In the genomic region with DNA sequence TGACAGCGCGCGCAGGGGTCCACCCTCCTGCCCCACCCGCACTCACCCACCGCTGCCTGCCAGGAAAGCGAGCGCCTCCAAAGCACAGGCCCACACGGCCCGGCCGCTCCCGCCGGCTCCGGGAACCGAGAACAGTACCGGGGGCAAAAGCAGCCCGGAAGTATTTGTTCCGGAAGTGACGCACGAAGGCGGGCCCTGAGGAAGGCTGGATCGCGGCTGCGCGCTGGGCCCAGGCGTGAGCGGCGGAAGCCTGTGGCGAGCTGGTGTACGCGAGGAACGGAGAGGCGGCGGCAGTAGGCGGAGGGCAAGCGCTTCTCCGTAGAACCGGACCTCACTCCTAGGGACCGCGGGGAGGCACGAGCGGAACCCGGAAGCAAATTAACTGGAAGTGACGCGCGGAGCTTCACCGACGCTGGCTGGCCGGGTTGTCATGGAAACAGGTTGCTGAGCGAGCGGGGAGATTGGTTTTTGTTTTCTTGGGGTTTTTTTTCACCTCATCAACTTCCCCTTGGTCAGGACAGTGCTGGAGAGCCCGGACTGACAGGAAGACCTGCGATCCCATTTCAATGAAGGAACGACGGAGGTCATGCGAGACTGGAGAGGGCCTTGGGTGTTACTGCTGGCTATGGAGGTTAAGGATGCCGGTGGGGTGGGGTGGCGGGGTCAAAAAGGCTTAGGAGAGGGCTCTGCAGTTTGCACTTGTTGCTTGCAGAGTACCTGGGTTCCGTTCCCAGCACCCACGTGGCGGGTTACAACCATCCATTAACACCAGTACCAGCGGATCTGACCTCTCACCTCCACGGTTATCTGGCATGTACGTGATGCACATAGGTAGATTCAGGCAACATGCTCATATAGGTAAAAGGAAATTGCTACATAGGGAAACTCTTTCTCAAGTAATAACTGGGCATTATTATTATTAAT, we compare ENCODE assay signal across 8 mouse cellular contexts. TPM values are rescaled to one million over a fixed set of nuclear protein-coding genes. Genes with fewer than 3 reads are reported as not detected.
DNase-seq lines count a peak whose midpoint lies in the region; ATAC-seq and TF ChIP-seq lines count a peak whose summit lies in the region.

TSS of gene Spata2 (minus strand) at position 175 of the 924 bp plus-strand sequence.

- H3K4me2 ChIP-seq in CH12.LX (ENCODE audit: insufficient read depth, low read depth, poor library complexity, severe bottlenecking): peak within 1 kb of the TSS; percentile 74
- H3K4me2 ChIP-seq in forebrain, embryonic 12.5 days: peak within 1 kb of the TSS; percentile 97
- peak within 1 kb of the TSS; percentile 94 for H3K4me2 ChIP-seq in heart, postnatal 0 days (ENCODE audit: low read depth, low read length)
- peak within 1 kb of the TSS; percentile 93 for H3K4me2 ChIP-seq in liver, embryonic 16.5 days (ENCODE audit: low read depth, low read length)
- peak within 1 kb of the TSS; percentile 99 for H3K4me2 ChIP-seq in neural tube, embryonic 13.5 days

- peak within 1 kb of the TSS; percentile 93 for H3K9ac ChIP-seq in CH12.LX (ENCODE audit: insufficient read depth, low read depth)
- H3K9ac ChIP-seq in forebrain, embryonic 12.5 days: peak within 1 kb of the TSS; percentile 83
- peak within 1 kb of the TSS; percentile 99 for H3K9ac ChIP-seq in heart, postnatal 0 days (replicated peaks; ENCODE audit: low read depth, low read length)
- peak within 1 kb of the TSS; percentile 95 for H3K9ac ChIP-seq in liver, embryonic 16.5 days (ENCODE audit: low read depth, low read length)
- peak within 1 kb of the TSS; percentile 99 for H3K9ac ChIP-seq in neural tube, embryonic 13.5 days

- in situ Hi-C loops in CH12.LX (cut with MboI; ENCODE audit: low pct_ligation_motif_present, low pct_unique_long_range_greater_than_20kb, low sequenced_read_pairs): no loop called here

- no peak for TF ChIP-seq RAD21 in CH12.LX (IDR thresholded peaks at IDR 0.05; ENCODE audit: low read depth, low read length)

- no peak for TF ChIP-seq CTCF in CH12.LX (conservative IDR thresholded peaks at IDR 0.05 in 1 of 2, IDR thresholded peaks at IDR 0.05 in 1 of 2; ENCODE audit: low read depth in 2 of 2, low read length in 2 of 2)
- no peak for TF ChIP-seq CTCF in heart, postnatal 0 days (IDR thresholded peaks at IDR 0.05; ENCODE audit: low read depth)
- TF ChIP-seq CTCF in testis, adult 2 months (IDR thresholded peaks at IDR 0.05; ENCODE audit: control insufficient read depth, insufficient read depth, insufficient replicate concordance, low read depth, low read length): no peak

- no peak for TF ChIP-seq EP300 in CH12.LX (IDR thresholded peaks at IDR 0.05; ENCODE audit: low read length)
- 0 out of 2 replicates have a peak, but pooled peaks have one; percentile 47 for TF ChIP-seq EP300 in heart, postnatal 0 days (IDR thresholded peaks at IDR 0.05; ENCODE audit: low read depth)

- dilution Hi-C loops in CH12.LX (cut with MboI; ENCODE audit: extremely low pct_ligation_motif_present, extremely low pct_unique_long_range_greater_than_20kb, low sequenced_read_pairs): no loop called here

- H3K36me3 ChIP-seq in CH12.LX (replicated peaks in 1 of 2; ENCODE audit: control insufficient read depth in 1 of 2, insufficient read depth in 1 of 2, low read length in 1 of 2): peaks cover 9 to 24% of the 10 kb centered on the region in 2 experiments
- H3K36me3 ChIP-seq in forebrain, embryonic 12.5 days (replicated peaks): 0 out of 2 replicates have a peak, but pooled peaks cover 4% of the 10 kb centered on the region
- H3K36me3 ChIP-seq in heart, postnatal 0 days (replicated peaks; ENCODE audit: control insufficient read depth, insufficient read depth, low read length): no peaks in the 10 kb centered on the region
- H3K36me3 ChIP-seq in liver, embryonic 16.5 days (ENCODE audit: control insufficient read depth, insufficient read depth): no peaks in the 10 kb centered on the region
- H3K36me3 ChIP-seq in neural tube, embryonic 13.5 days: no peaks in the 10 kb centered on the region
- H3K36me3 ChIP-seq in testis, adult 2 months (ENCODE audit: control insufficient read depth, insufficient read depth, low read length): no peaks in the 10 kb centered on the region

- no peaks in the 10 kb centered on the region for H3K27me3 ChIP-seq in CH12.LX (replicated peaks)
- H3K27me3 ChIP-seq in forebrain, embryonic 12.5 days: no peaks in the 10 kb centered on the region
- no peaks in the 10 kb centered on the region for H3K27me3 ChIP-seq in heart, postnatal 0 days (ENCODE audit: control insufficient read depth, insufficient read depth, low read length)
- no peaks in the 10 kb centered on the region for H3K27me3 ChIP-seq in liver, embryonic 16.5 days (ENCODE audit: control insufficient read depth, insufficient read depth, low read depth, low read length)
- H3K27me3 ChIP-seq in neural tube, embryonic 13.5 days: no peaks in the 10 kb centered on the region
- no peaks in the 10 kb centered on the region for H3K27me3 ChIP-seq in testis, adult 2 months (ENCODE audit: control insufficient read depth, insufficient read depth, low read length)

- peak; percentile 92 for DNase-seq in CH12.LX (ENCODE audit: extremely low read depth)
- peak; percentile 83 for DNase-seq in c-Kit-positive CD71-positive TER-119-negative erythroid progenitor cells, embryonic 14.5 days (ENCODE audit: low read depth)
- DNase-seq in heart, postnatal 0 days (ENCODE audit: low spot score): peak; percentile 92
- DNase-seq in kidney, postnatal 4 days: peak; percentile 94

- peak; percentile 89 for TF ChIP-seq POLR2A in CH12.LX (IDR thresholded peaks at IDR 0.05; ENCODE audit: low read depth, low read length)
- TF ChIP-seq POLR2A in testis, adult 2 months (IDR thresholded peaks at IDR 0.05; ENCODE audit: control insufficient read depth, low read depth, low read length): peak; percentile 74; the same call in 1 of the 2 replicates

- peak within 1 kb of the TSS; percentile 95 for H3K27ac ChIP-seq in CH12.LX (ENCODE audit: insufficient read depth, low read depth)
- peak within 1 kb of the TSS; percentile 98 for H3K27ac ChIP-seq in forebrain, embryonic 12.5 days
- H3K27ac ChIP-seq in heart, postnatal 0 days (ENCODE audit: low read depth): peak within 1 kb of the TSS; percentile 98
- H3K27ac ChIP-seq in liver, embryonic 16.5 days (ENCODE audit: low read length): peak within 1 kb of the TSS; percentile 95
- H3K27ac ChIP-seq in neural tube, embryonic 13.5 days (replicated peaks): peak within 1 kb of the TSS; percentile 99
- peak within 1 kb of the TSS; percentile 98 for H3K27ac ChIP-seq in testis, adult 2 months (ENCODE audit: control insufficient read depth, insufficient read depth, low read depth, low read length)

- ATAC-seq in forebrain, embryonic 12.5 days (ENCODE audit: low FRiP score): peak; percentile 90
- peak; percentile 82 for ATAC-seq in heart, postnatal 0 days (ENCODE audit: insufficient read depth, low read depth)
- ATAC-seq in liver, embryonic 16.5 days (ENCODE audit: low read depth): peak; percentile 93
- peak; percentile 74 for ATAC-seq in neural tube, embryonic 13.5 days (ENCODE audit: low read depth)

- H3K4me3 ChIP-seq in CH12.LX (replicated peaks in 1 of 3; ENCODE audit: low read depth in 2 of 3, low read length in 2 of 3, poor library complexity in 1 of 3): peak within 1 kb of the TSS; percentile 93 to 95 (median 95)
- peak within 1 kb of the TSS; percentile 97 for H3K4me3 ChIP-seq in forebrain, embryonic 12.5 days (replicated peaks)
- H3K4me3 ChIP-seq in heart, postnatal 0 days (ENCODE audit: low read depth, low read length): peak within 1 kb of the TSS; percentile 100
- peak within 1 kb of the TSS; percentile 96 for H3K4me3 ChIP-seq in liver, embryonic 16.5 days (ENCODE audit: low read depth, low read length)
- peak within 1 kb of the TSS; percentile 100 for H3K4me3 ChIP-seq in neural tube, embryonic 13.5 days
- peak within 1 kb of the TSS; percentile 97 for H3K4me3 ChIP-seq in testis, adult 2 months (ENCODE audit: control insufficient read depth, low read depth, low read length)

- no peaks in the 10 kb centered on the region for H3K9me3 ChIP-seq in CH12.LX (replicated peaks; ENCODE audit: low read length)
- H3K9me3 ChIP-seq in forebrain, embryonic 12.5 days: no peaks in the 10 kb centered on the region
- H3K9me3 ChIP-seq in heart, postnatal 0 days (replicated peaks; ENCODE audit: control insufficient read depth, low read length): no peaks in the 10 kb centered on the region
- H3K9me3 ChIP-seq in liver, embryonic 16.5 days (replicated peaks; ENCODE audit: control insufficient read depth, low read length): no peaks in the 10 kb centered on the region
- H3K9me3 ChIP-seq in neural tube, embryonic 13.5 days: no peaks in the 10 kb centered on the region

- peaks cover 49% of the 10 kb centered on the region for H3K79me2 ChIP-seq in CH12.LX (replicated peaks; ENCODE audit: control insufficient read depth, extremely low read depth, insufficient read depth, poor library complexity, severe bottlenecking)

- peaks cover 4 to 58% of the 10 kb centered on the region in 2 experiments for H3K4me1 ChIP-seq in CH12.LX (ENCODE audit: control insufficient read depth in 1 of 2, insufficient read depth in 2 of 2)
- peaks cover 23% of the 10 kb centered on the region for H3K4me1 ChIP-seq in forebrain, embryonic 12.5 days
- H3K4me1 ChIP-seq in heart, postnatal 0 days (ENCODE audit: control insufficient read depth, insufficient read depth): peaks cover 15% of the 10 kb centered on the region
- H3K4me1 ChIP-seq in liver, embryonic 16.5 days (ENCODE audit: control insufficient read depth, low read depth, low read length): peaks cover 23% of the 10 kb centered on the region
- H3K4me1 ChIP-seq in neural tube, embryonic 13.5 days (replicated peaks): peaks cover 41% of the 10 kb centered on the region
- H3K4me1 ChIP-seq in testis, adult 2 months (ENCODE audit: control insufficient read depth, insufficient read depth, low read length): peaks cover 8% of the 10 kb centered on the region

- WGBS in forebrain, embryonic 12.5 days: 2% methylated on average over 63 of the region's 63 CpGs
- WGBS in heart, postnatal 0 days: 2% methylated on average over 62 of the region's 63 CpGs
- 2% methylated on average over 63 of the region's 63 CpGs for WGBS in liver, embryonic 16.5 days (ENCODE audit: insufficient replicate concordance)
- 2% methylated on average over 62 of the region's 63 CpGs for WGBS in neural tube, embryonic 13.5 days

TF ChIP-seq in CH12.LX, 34 proteins besides CTCF, POLR2A, EP300 and RAD21 (continues in another document):
- no peak for TF ChIP-seq MAZ (IDR thresholded peaks at IDR 0.05; ENCODE audit: low read depth, low read length)
- TF ChIP-seq TCF12 (IDR thresholded peaks at IDR 0.05; ENCODE audit: low read depth, low read length): no peak

RNA-seq across cellular contexts. Expression of gene Spata2, which starts in this region (rescaled TPM):
- total RNA-seq in CH12.LX (2012; rRNA removed): 8.6 and 10.5 TPM in 2 replicates
- 7.2 and 9.1 TPM in 2 replicates for total RNA-seq in CH12.LX (2014; rRNA removed)
- 22.8 and 23.0 TPM in 2 replicates for polyA plus RNA-seq in CH12.LX (2012; ENCODE audit: insufficient read length, low read depth)
- 19.6 and 23.0 TPM in 2 replicates for polyA plus RNA-seq in forebrain, embryonic 12.5 days (2016; fragmentation: Nextera tagmentation; extraction: Ambion mirVana)
- total RNA-seq in heart, postnatal 0 days (2014; rRNA removed; ENCODE audit: low replicate concordance): 17.2 and 17.6 TPM in 2 replicates
- polyA plus RNA-seq in heart, postnatal 0 days (2015; fragmentation: Nextera tagmentation; extraction: Ambion mirVana): 9.1 and 12.2 TPM in 2 replicates
- 6.7 and 8.3 TPM in 2 replicates for polyA plus RNA-seq in liver, embryonic 16.5 days (2015; fragmentation: Nextera tagmentation; extraction: Ambion mirVana)
- polyA plus RNA-seq in neural tube, embryonic 13.5 days (2015; fragmentation: Nextera tagmentation; extraction: Ambion mirVana): 24.1 and 26.9 TPM in 2 replicates
- polyA plus RNA-seq in testis, adult 2 months (2012; rRNA removed): 14.9 and 15.0 TPM in 2 replicates

Comparison
In these comparisons a context has a peak if more than half of its experiments do, and no peak if none do; other contexts are left out.
1. Peak in every context shown above with its lines: DNase-seq, ATAC-seq, H3K4me3 ChIP-seq and H3K27ac ChIP-seq.